Mouse (Mus musculus): Measurements from ENCODE around the gene Srsf3. TPM values are rescaled to one million over a fixed set of nuclear protein-coding genes. Genes with fewer than 3 reads are reported as not detected.
"Not testable (repeated sequence)": the region's sequence is repeated elsewhere in the genome, so short reads cannot be mapped to it uniquely, and the experiment has no call there.

Gene Srsf3
- polyA plus RNA-seq, 1 experiment from 2014 or later, result 879 TPM

DNA sequence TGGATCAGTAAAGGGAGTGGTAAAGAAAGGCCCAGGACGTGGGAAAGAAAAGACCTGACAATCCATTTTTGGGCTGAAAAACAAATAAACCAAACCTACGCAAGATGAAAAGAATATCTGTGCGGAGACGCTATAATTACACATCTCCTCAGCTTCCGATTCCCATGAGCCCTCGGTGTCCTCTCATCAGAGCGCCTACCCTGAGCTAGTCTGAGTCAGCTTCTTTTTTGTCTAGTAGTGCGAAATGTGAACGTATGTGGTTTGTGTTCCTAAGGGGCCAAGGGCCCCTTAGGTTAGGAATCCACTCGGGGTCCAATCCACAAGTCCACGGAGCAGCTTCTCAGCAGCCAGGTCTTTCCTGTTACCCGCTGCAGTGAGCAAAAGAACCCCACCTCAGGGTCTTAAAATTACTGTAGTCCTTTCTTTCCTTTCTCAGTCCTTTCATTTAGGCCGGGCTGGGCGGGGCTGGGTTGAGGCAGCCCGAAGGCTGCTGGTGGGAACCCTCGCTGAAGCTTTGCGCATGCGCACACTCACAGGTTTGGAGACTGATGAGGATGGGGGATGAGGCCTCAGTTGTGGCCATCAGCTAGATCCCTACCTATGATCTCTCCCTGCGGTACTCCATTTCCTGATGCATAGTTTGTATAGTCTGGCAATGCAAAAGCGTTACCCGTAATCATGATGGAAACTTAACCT, 33.0 kb downstream of the Srsf3 start:
- 88% methylated on average over 21 of the region's 21 CpGs for WGBS
- ATAC-seq (ENCODE audit: insufficient number of reproducible peaks, low FRiP score, low TSS enrichment, low read depth) (no peak), DNase-seq (ENCODE audit: low spot score) (no peak)
- Histone ChIP-seq H3K27ac (replicated peaks; ENCODE audit: low read depth, low read length) (no peak overlapping the region), H3K9me3 (ENCODE audit: control insufficient read depth, low read length) (no peaks in the 10 kb centered on the region), H3K4me2 (ENCODE audit: low read depth, severe bottlenecking) (no peak overlapping the region), H3K4me3 (ENCODE audit: low read depth, low read length) (no peak overlapping the region), H3K36me3 (ENCODE audit: control insufficient read depth, insufficient read depth, low read length) (no peaks in the 10 kb centered on the region), H3K9ac (ENCODE audit: low read length) (no peak overlapping the region), H3K27me3 (ENCODE audit: control insufficient read depth, insufficient read depth, low read length) (no peaks in the 10 kb centered on the region), H3K4me1 (ENCODE audit: control insufficient read depth, insufficient read depth, low read length) (no peaks in the 10 kb centered on the region)

DNA sequence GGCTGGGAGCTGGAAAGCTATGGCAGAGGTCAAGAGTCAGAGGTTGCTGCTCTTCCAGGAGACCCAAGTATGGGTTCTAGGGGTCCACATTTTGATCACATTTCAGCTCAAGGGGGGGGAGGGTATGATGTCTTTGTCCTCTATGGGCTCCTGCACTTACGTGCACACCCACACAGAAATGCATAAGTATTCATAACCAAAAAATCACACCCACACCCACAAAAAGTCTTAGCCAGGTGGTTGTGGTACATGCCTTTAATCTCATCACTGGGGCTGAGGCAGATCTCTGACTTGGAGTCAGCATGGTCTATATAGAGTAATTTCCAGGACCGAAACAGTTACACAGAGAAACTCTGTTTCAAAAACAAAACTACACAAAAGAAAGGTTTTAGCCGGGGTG, 33.5 kb downstream of the Srsf3 start:
- ATAC-seq (ENCODE audit: insufficient number of reproducible peaks, low FRiP score, low TSS enrichment, low read depth) (no peak), DNase-seq (ENCODE audit: low spot score) (no peak)
- H3K36me3 ChIP-seq (ENCODE audit: control insufficient read depth, insufficient read depth, low read length), result no peaks in the 10 kb centered on the region
- no peak overlapping the region for H3K4me3 ChIP-seq (ENCODE audit: low read depth, low read length)
- WGBS, result 95% methylated on average over 3 of the region's 3 CpGs
- no peak overlapping the region for H3K9ac ChIP-seq (ENCODE audit: low read length)
- no peak overlapping the region for H3K27ac ChIP-seq (replicated peaks; ENCODE audit: low read depth, low read length)
- no peaks in the 10 kb centered on the region for H3K4me1 ChIP-seq (ENCODE audit: control insufficient read depth, insufficient read depth, low read length)
- H3K9me3 ChIP-seq (ENCODE audit: control insufficient read depth, low read length), result no peaks in the 10 kb centered on the region
- no peak overlapping the region for H3K4me2 ChIP-seq (ENCODE audit: low read depth, severe bottlenecking)
- H3K27me3 ChIP-seq (ENCODE audit: control insufficient read depth, insufficient read depth, low read length), result no peaks in the 10 kb centered on the region

DNA sequence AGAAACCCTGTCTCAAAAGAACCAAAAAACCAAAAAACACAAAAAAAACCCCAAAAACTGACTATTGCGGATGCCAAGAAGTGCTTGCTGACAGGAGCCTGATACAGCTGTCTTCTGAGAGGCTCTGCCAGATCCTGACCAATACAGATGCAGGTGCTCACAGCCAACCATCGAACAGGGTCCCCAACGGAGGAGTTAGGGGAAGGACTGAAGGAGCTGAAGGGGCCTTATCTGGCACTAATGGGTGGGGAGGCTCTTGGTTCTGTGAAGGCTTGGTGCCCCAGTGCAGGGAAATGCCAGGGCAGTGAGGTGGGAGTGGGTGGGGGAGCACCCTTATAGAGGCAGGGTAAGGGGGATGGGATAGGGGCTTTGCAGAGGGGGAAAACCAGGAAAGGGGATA, 35.0 kb downstream of the Srsf3 start:
- DNase-seq (ENCODE audit: low spot score); H3K4me1 ChIP-seq (ENCODE audit: control insufficient read depth, insufficient read depth, low read length): not testable (repeated sequence)

DNA sequence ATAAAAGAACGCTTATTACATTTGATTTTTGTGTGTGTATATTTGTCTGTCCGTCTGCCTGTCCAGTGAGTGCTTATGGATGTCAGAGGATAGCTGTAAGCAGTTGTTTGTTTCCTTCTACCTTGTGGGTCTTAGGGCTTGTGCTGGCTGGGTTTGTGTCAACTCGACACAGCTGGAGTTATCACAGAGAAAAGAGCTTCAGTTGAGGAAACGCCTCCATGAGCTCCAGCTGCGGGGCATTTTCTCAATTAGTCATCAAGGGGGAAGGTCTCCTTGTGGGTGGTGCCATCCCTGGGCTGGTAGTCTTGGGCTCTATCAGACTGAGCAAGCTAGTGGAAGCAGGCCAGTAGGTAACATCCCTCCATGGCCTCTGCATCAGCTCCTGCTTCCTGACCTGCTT, 35.4 kb downstream of the Srsf3 start:
- no peak overlapping the region for H3K9ac ChIP-seq (ENCODE audit: low read length)
- 54% methylated on average over 5 of the region's 5 CpGs for WGBS
- H3K4me1 ChIP-seq (ENCODE audit: control insufficient read depth, insufficient read depth, low read length), result peaks cover 2% of the 10 kb centered on the region; the same call in 1 of the 2 replicates
- H3K27ac ChIP-seq (replicated peaks; ENCODE audit: low read depth, low read length), result no peak overlapping the region
- no peaks in the 10 kb centered on the region for H3K9me3 ChIP-seq (ENCODE audit: control insufficient read depth, low read length)
- H3K4me3 ChIP-seq (ENCODE audit: low read depth, low read length), result no peak overlapping the region
- H3K4me2 ChIP-seq (ENCODE audit: low read depth, severe bottlenecking), result no peak overlapping the region
- ATAC-seq (ENCODE audit: insufficient number of reproducible peaks, low FRiP score, low TSS enrichment, low read depth) (no peak), DNase-seq (ENCODE audit: low spot score) (no peak)
- H3K36me3 ChIP-seq (ENCODE audit: control insufficient read depth, insufficient read depth, low read length), result no peaks in the 10 kb centered on the region
- H3K27me3 ChIP-seq (ENCODE audit: control insufficient read depth, insufficient read depth, low read length), result no peaks in the 10 kb centered on the region

More for the DNA sequence above, 35.0 kb downstream of the Srsf3 start:
- not testable (repeated sequence) for H3K4me2 ChIP-seq (ENCODE audit: low read depth, severe bottlenecking); H3K9me3 ChIP-seq (ENCODE audit: control insufficient read depth, low read length); ATAC-seq (ENCODE audit: insufficient number of reproducible peaks, low FRiP score, low TSS enrichment, low read depth); H3K4me3 ChIP-seq (ENCODE audit: low read depth, low read length); H3K27me3 ChIP-seq (ENCODE audit: control insufficient read depth, insufficient read depth, low read length); H3K27ac ChIP-seq (replicated peaks; ENCODE audit: low read depth, low read length); H3K9ac ChIP-seq (ENCODE audit: low read length); H3K36me3 ChIP-seq (ENCODE audit: control insufficient read depth, insufficient read depth, low read length)
- 84% methylated on average over 3 of the region's 3 CpGs for WGBS

DNA sequence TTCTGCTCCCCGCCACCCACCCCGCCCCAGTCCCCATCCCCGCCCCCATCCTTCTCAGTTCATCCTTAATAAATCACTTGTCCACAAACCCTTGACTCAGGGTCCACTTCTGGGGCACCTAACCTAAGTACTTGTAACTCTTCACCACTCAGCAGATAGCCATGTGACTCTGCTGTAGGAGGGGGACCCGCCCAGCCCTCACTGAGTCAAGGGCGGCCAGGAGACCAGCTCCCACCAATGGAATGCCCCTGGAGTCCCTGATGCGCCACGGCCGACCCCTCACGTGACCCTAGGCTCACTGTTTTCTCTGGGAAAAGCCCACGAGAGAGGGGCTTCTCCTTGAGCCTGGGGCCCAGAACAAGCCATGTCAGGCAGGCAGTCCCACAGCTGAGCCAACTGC, 36.6 kb downstream of the Srsf3 start:
- H3K4me2 ChIP-seq (ENCODE audit: low read depth, severe bottlenecking), result no peak overlapping the region
- H3K4me1 ChIP-seq (ENCODE audit: control insufficient read depth, insufficient read depth, low read length), result peaks cover 3% of the 10 kb centered on the region; the same call in 1 of the 2 replicates
- H3K9me3 ChIP-seq (ENCODE audit: control insufficient read depth, low read length), result no peaks in the 10 kb centered on the region
- no peak overlapping the region for H3K9ac ChIP-seq (ENCODE audit: low read length)
- ATAC-seq (ENCODE audit: insufficient number of reproducible peaks, low FRiP score, low TSS enrichment, low read depth) (no peak), DNase-seq (ENCODE audit: low spot score) (no peak)
- 73% methylated on average over 10 of the region's 10 CpGs for WGBS
- no peak overlapping the region for H3K27ac ChIP-seq (replicated peaks; ENCODE audit: low read depth, low read length)
- H3K36me3 ChIP-seq (ENCODE audit: control insufficient read depth, insufficient read depth, low read length), result no peaks in the 10 kb centered on the region
- H3K4me3 ChIP-seq (ENCODE audit: low read depth, low read length), result no peak overlapping the region
- H3K27me3 ChIP-seq (ENCODE audit: control insufficient read depth, insufficient read depth, low read length), result no peaks in the 10 kb centered on the region

DNA sequence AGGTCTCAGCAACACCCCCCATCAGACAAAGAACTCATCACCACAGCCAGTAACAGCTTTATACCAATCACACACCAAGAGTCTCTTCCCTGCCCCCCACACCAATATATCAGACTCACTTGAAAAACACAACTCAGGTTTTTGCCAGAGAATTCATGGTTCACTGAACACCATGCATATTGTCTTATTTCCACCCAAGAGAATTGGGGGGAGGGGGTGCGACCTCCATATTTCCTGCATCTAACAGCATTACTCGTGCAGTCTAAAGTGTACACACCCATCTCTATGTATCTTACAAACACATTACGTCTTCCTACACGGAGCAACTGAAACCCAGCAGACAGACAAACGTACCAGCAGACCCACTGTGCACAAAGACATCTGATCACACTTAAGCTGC, 39.4 kb downstream of the Srsf3 start:
- no peak overlapping the region for H3K4me3 ChIP-seq (ENCODE audit: low read depth, low read length)
- H3K36me3 ChIP-seq (ENCODE audit: control insufficient read depth, insufficient read depth, low read length), result no peaks in the 10 kb centered on the region
- H3K4me2 ChIP-seq (ENCODE audit: low read depth, severe bottlenecking), result no peak overlapping the region
- WGBS, result 64% methylated on average over 5 of the region's 5 CpGs
- no peak overlapping the region for H3K27ac ChIP-seq (replicated peaks; ENCODE audit: low read depth, low read length)
- ATAC-seq (ENCODE audit: insufficient number of reproducible peaks, low FRiP score, low TSS enrichment, low read depth) (no peak), DNase-seq (ENCODE audit: low spot score) (no peak)
- no peak overlapping the region for H3K9ac ChIP-seq (ENCODE audit: low read length)
- H3K4me1 ChIP-seq (ENCODE audit: control insufficient read depth, insufficient read depth, low read length), result peaks cover 3% of the 10 kb centered on the region; the same call in 1 of the 2 replicates
- H3K27me3 ChIP-seq (ENCODE audit: control insufficient read depth, insufficient read depth, low read length), result no peaks in the 10 kb centered on the region
- no peaks in the 10 kb centered on the region for H3K9me3 ChIP-seq (ENCODE audit: control insufficient read depth, low read length)

DNA sequence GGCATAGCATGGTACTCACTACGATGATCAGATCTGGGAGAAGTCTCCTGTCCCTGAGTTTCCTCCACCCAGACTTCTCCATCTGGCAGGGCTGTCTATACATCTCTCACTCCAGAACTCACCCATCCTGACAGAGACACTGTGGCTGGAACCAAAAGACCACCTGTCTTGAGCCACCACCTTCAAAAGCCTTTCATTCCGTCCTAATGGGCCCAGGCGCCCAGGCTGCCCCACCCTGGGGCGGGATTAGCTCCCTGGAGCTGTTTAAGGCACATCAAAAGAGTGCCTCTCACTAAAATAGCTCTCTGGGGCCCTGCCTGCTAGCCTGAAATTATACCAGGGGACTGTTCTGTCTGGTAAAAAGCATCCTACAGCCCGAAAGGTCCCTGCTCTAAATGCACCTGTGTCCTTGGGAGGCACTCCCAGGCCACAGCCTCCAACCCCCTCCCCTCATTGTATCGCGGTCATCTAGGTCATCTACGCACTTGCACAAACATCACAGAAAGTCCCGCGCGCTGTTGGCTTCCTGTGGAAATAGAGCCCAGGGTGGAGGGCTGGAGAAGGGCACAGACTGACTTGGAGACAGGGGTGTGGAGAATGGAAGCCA, 40.4 kb downstream of the Srsf3 start:
- peaks cover 3% of the 10 kb centered on the region; the same call in 1 of the 2 replicates for H3K4me1 ChIP-seq (ENCODE audit: control insufficient read depth, insufficient read depth, low read length)
- H3K27ac ChIP-seq (replicated peaks; ENCODE audit: low read depth, low read length), result no peak overlapping the region
- no peak overlapping the region for H3K4me3 ChIP-seq (ENCODE audit: low read depth, low read length)

DNA sequence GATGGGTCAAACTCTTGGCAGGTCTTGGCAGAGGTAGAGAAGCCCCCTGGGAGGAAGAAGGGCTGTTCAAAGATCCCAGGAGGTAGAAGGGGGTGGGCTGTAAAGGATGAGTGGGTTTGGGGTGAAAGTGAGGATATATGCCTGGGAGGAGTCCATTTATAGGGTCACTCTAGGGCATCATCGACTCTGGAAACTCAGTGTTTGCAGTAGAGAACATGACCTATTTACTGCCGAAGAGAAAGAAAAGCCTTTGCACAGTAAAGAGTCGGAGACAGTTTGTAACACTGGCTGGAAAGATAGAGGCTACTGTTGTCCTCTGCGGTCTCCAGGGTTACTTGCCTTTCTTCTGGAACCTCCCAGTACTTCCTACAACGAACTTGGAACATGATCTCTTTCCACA, 40.9 kb downstream of the Srsf3 start:
- WGBS, result 50% methylated on average over 5 of the region's 5 CpGs
- Histone ChIP-seq H3K27ac (replicated peaks; ENCODE audit: low read depth, low read length) (no peak overlapping the region), H3K9ac (ENCODE audit: low read length) (no peak overlapping the region)

More for the DNA sequence above, 40.4 kb downstream of the Srsf3 start:
- H3K36me3 ChIP-seq (ENCODE audit: control insufficient read depth, insufficient read depth, low read length), result no peaks in the 10 kb centered on the region
- no peaks in the 10 kb centered on the region for H3K9me3 ChIP-seq (ENCODE audit: control insufficient read depth, low read length)
- ATAC-seq (ENCODE audit: insufficient number of reproducible peaks, low FRiP score, low TSS enrichment, low read depth) (no peak), DNase-seq (ENCODE audit: low spot score) (no peak)
- H3K27me3 ChIP-seq (ENCODE audit: control insufficient read depth, insufficient read depth, low read length), result no peaks in the 10 kb centered on the region
- WGBS, result 9% methylated on average over 11 of the region's 11 CpGs
- no peak overlapping the region for H3K9ac ChIP-seq (ENCODE audit: low read length)
- H3K4me2 ChIP-seq (ENCODE audit: low read depth, severe bottlenecking), result no peak overlapping the region

More for the DNA sequence above, 40.9 kb downstream of the Srsf3 start:
- DNase-seq (ENCODE audit: low spot score), result no peak
- Histone ChIP-seq H3K27me3 (ENCODE audit: control insufficient read depth, insufficient read depth, low read length) (no peaks in the 10 kb centered on the region), H3K4me2 (ENCODE audit: low read depth, severe bottlenecking) (no peak overlapping the region), H3K4me1 (ENCODE audit: control insufficient read depth, insufficient read depth, low read length) (peaks cover 3% of the 10 kb centered on the region; the same call in 1 of the 2 replicates), H3K4me3 (ENCODE audit: low read depth, low read length) (no peak overlapping the region), H3K9me3 (ENCODE audit: control insufficient read depth, low read length) (no peaks in the 10 kb centered on the region), H3K36me3 (ENCODE audit: control insufficient read depth, insufficient read depth, low read length) (no peaks in the 10 kb centered on the region)
- ATAC-seq (ENCODE audit: insufficient number of reproducible peaks, low FRiP score, low TSS enrichment, low read depth), result no peak

Data from limb, embryonic 11.5 days (tissue).